Mouse (Mus musculus): ENCODE data around the gene Clasp1. TPM values are rescaled to one million over a fixed set of nuclear protein-coding genes. Genes with fewer than 3 reads are reported as not detected.
"Not testable (repeated sequence)": the region's sequence is repeated elsewhere in the genome, so short reads cannot be mapped to it uniquely, and the experiment has no call there.

Clasp1 gene
- polyA plus RNA-seq, 1 experiment from 2014 or later = 22.3 TPM

DNA sequence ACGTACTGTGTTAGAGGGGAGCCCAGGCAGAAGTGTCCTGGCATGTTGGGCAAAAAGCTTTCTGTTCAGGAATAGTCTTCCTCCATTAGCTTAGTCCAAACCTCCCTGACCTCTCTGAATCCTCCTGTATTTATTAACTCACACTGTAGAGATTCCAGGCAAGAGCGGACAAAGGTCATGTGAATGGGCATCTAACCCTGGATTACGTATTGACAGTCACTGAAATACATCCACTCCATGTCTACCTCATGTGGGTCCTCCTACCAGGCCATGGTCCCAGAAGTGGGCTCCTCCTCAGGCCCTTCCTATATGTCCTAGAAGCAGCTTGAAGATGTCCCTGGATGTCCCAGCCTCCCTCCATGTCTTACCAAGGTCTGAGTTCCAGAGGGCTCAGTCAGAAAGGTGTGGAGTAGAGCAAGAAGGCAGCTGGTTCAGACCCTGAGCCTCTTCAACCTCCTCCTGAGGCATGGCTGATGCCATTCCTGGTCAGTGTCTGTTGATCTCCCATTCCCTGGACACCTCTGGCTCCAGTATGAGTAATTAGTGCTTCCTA, 224.8 kb downstream of the Clasp1 start:
- 0 out of 2 replicates have a peak overlapping the region, but pooled peaks have one; percentile 37 for H3K27ac ChIP-seq

DNA sequence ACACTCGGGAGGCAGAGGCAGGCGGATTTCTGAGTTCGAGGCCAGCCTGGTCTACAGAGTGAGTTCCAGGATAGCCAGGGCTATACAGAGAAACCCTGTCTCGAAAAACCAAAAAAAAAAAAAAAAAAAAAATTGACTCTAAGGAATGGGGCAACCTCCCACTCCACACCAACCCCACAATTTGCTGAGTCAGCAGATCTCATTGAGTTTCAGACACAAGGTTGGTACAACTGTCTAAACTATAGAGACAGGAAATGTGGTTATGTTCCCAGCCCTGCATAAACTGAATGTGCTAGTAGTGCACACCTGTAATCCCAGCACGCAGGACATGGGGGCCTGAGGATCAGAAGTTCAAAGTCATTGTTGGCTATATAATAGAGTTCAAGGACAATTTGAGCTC, 232.2 kb downstream of the Clasp1 start:
- H3K4me1 ChIP-seq = not testable (repeated sequence)

More for the DNA sequence above, 224.8 kb downstream of the Clasp1 start:
- H3K9me3 ChIP-seq (replicated peaks) = no peaks in the 10 kb centered on the region
- H3K9ac ChIP-seq = no peak overlapping the region
- 76% methylated on average over 3 of the region's 3 CpGs for WGBS (ENCODE audit: insufficient replicate concordance)
- no peaks in the 10 kb centered on the region for H3K4me1 ChIP-seq
- H3K4me2 ChIP-seq = no peak overlapping the region
- ATAC-seq = peak; percentile 68
- no peaks in the 10 kb centered on the region for H3K27me3 ChIP-seq (replicated peaks)
- peaks cover 4% of the 10 kb centered on the region for H3K36me3 ChIP-seq
- H3K4me3 ChIP-seq = no peak overlapping the region

DNA sequence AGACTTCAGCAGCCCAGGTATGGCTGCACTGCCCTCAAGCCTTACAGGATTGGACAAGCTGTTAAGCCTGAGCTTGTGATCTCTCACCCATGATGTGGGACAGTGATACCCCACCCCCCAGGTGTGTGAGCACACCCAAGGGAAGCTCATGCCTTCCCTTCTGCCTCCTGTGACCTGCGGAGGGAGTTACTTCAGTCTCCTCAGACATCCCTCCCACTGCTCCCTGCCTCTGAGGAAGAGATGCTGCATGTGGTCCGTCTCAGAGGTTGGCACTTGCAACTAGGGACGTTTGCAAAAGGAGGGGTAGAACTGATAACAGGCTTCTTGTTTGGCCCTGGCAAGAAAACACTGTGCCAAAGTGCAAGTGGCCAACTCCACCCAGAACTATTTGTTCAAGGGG, 234.0 kb downstream of the Clasp1 start:
- H3K4me1 ChIP-seq = peaks cover 5% of the 10 kb centered on the region
- no peak for ATAC-seq
- WGBS (ENCODE audit: insufficient replicate concordance) = 41% methylated on average over 3 of the region's 3 CpGs
- H3K4me3 ChIP-seq = no peak overlapping the region
- H3K27me3 ChIP-seq (replicated peaks) = peaks cover 38% of the 10 kb centered on the region
- H3K9ac ChIP-seq = no peak overlapping the region
- H3K36me3 ChIP-seq = no peaks in the 10 kb centered on the region
- H3K9me3 ChIP-seq (replicated peaks) = no peaks in the 10 kb centered on the region
- H3K4me2 ChIP-seq = no peak overlapping the region
- H3K27ac ChIP-seq = no peak overlapping the region

More for the DNA sequence above, 232.2 kb downstream of the Clasp1 start:
- H3K27me3 ChIP-seq (replicated peaks) = peaks cover 20% of the 10 kb centered on the region
- not testable (repeated sequence) for H3K9me3 ChIP-seq (replicated peaks); H3K27ac ChIP-seq; H3K4me2 ChIP-seq; H3K9ac ChIP-seq; ATAC-seq; H3K36me3 ChIP-seq; H3K4me3 ChIP-seq
- whole genome bisulfite sequencing (ENCODE audit: insufficient replicate concordance) = 62% methylated on average over 5 of the region's 5 CpGs

DNA sequence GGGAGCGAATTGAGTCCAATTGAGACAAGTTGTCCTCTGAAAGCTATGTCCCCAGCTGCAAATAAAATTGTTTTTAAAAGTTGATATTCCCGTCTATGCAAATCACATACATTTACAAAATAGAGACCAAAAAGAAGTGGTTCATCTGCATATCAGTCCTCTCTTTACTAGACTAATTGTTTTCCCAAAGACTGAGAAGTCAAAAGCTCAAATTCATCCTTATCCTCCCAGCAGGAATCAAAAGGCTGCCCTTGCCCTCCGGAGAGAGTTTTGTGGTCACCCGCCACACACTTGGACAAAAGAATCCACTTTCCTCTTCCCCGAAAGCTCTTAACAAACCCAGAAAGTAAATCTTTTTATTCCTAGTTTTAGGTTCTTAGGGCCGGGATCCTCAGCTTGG, 236.6 kb downstream of the Clasp1 start:
- ATAC-seq = no peak
- peaks cover 49% of the 10 kb centered on the region for H3K27me3 ChIP-seq (replicated peaks)
- peaks cover 9% of the 10 kb centered on the region for H3K4me1 ChIP-seq
- WGBS (ENCODE audit: insufficient replicate concordance) = 29% methylated on average over 6 of the region's 6 CpGs
- H3K36me3 ChIP-seq = no peaks in the 10 kb centered on the region
- H3K9ac ChIP-seq = no peak overlapping the region
- H3K4me3 ChIP-seq = no peak overlapping the region
- no peak overlapping the region for H3K27ac ChIP-seq
- H3K9me3 ChIP-seq (replicated peaks) = no peaks in the 10 kb centered on the region
- no peak overlapping the region for H3K4me2 ChIP-seq

DNA sequence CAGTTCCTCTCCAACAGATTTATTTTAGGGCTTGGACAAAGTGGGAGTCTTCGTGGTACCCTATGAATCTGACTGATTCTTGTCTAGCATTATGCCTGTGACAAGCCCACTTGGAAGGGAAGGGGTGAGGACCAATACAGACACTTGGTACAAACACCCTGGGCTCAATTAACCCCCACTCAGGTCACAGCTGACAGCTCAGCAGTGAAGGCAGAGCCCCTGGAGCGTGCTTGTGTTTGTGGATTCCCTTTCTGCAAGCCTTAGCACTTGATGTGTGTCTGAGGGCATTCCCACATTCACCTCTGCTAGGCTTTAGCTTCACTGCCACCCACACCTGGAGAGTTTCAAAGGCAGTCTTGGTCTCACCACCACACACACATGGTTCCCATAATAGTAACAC, 237.1 kb downstream of the Clasp1 start:
- no peak for ATAC-seq
- Histone ChIP-seq H3K27me3 (replicated peaks) (peaks cover 49% of the 10 kb centered on the region), H3K4me2 (no peak overlapping the region), H3K9me3 (replicated peaks) (no peaks in the 10 kb centered on the region), H3K36me3 (no peaks in the 10 kb centered on the region), H3K4me1 (peaks cover 9% of the 10 kb centered on the region), H3K4me3 (no peak overlapping the region), H3K9ac (no peak overlapping the region), H3K27ac (no peak overlapping the region)
- WGBS (ENCODE audit: insufficient replicate concordance) = 20% methylated on average over 2 of the region's 2 CpGs

DNA sequence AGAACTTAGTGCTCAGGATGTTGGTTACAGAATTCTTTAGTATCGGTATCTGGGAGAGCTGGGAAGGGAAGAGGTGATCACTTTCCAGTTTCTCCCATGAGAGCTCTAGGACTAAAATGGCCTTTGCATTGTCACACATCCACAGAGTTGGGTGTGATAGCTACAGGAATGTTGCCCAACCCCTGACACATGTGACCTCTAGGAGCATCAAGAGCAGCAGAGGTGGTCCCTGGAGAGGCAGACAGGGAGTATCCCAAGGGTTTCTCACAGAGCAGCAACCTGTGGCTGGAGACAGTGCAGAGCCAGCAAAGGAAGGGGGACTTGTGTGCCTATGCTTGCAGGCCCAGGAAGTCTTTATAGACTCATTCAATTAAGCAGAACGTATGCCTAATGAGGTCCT, 237.6 kb downstream of the Clasp1 start:
- no peak overlapping the region for H3K27ac ChIP-seq
- peaks cover 49% of the 10 kb centered on the region for H3K27me3 ChIP-seq (replicated peaks)
- H3K4me2 ChIP-seq = no peak overlapping the region
- no peaks in the 10 kb centered on the region for H3K9me3 ChIP-seq (replicated peaks)
- H3K4me1 ChIP-seq = peaks cover 9% of the 10 kb centered on the region
- no peaks in the 10 kb centered on the region for H3K36me3 ChIP-seq
- no peak overlapping the region for H3K4me3 ChIP-seq
- ATAC-seq = no peak
- WGBS (ENCODE audit: insufficient replicate concordance) = 71% methylated on average over 2 of the region's 2 CpGs
- H3K9ac ChIP-seq = no peak overlapping the region

DNA sequence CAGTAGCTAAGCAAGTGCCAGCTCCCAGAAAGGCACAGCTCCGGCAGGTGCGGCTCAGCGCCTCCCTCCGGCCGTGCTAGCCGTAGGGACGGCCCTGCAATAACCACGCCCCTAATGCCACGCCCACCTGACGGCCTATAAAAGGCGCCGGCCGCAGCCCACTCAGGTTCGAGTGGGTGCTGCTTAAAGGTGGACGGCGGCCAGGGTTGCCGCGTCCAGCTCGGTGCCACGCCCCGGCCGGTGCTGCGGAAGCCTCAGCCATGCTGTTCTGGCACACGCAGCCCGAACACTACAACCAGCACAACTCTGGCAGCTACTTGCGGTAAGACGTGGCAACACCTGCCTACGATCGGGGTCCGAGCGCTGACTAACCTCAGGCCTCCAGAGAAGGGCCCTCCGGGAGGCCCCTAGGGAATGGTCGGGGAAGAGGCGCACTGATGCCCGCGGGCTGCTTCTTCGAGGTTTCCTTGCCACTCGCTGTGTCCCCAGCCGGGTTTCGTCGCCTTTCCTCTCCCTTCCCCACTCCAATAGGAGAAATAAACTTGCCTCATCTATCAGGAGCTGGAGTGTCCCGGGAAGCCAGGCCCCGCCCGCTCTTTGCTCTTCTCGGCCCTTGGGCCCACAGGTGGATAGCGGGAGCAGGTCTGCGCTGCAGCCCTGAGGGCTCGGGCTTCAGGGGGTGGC, 239.1 kb downstream of the Clasp1 start, which contains the start of gene Tfcp2l1:
Gene Tfcp2l1 (plus strand): TSS at position 165 of the 684 bp plus-strand sequence.
- H3K9me3 ChIP-seq (replicated peaks) = no peaks in the 10 kb centered on the region
- H3K9ac ChIP-seq = peak within 1 kb of the TSS; percentile 15; the same call in 1 of the 2 replicates
- peaks cover 49% of the 10 kb centered on the region for H3K27me3 ChIP-seq (replicated peaks)
- peak within 1 kb of the TSS; percentile 53 for H3K4me3 ChIP-seq
- peak; percentile 83 for ATAC-seq
- no peak within 1 kb of the TSS for H3K27ac ChIP-seq
- no peaks in the 10 kb centered on the region for H3K36me3 ChIP-seq
- peak within 1 kb of the TSS; percentile 73 for H3K4me2 ChIP-seq
- 2% methylated on average over 48 of the region's 48 CpGs for WGBS (ENCODE audit: insufficient replicate concordance)
- H3K4me1 ChIP-seq = peaks cover 9% of the 10 kb centered on the region

DNA sequence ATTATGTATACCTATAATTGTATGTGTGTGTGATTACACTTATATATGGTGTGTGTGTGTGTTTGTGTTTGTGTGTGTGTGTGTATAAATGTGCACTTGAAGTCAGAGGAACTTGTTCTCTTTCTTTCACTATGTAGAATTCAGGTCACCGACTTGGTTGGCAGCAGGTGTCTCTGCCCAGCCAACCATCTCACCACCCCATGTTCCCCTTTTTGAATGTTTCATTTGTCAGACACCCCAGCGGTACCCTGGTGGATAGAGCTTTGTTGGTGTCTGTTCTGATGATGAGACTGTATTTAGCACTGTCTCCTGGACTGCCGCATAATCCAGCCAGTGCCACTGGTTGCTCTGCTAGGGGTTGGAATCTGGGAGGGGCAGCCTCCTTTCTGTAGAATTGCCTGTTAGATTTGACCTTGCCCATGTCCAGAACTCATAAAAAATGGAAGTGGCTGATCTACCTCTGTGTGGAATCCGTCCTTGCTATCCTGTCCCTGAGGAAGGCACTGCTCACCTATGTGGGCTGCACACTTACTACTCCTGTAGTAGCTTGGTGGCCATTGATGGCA, 244.6 kb downstream of the Clasp1 start:
- no peaks in the 10 kb centered on the region for H3K36me3 ChIP-seq
- no peak overlapping the region for H3K27ac ChIP-seq
- H3K27me3 ChIP-seq (replicated peaks) = peaks cover 7% of the 10 kb centered on the region
- H3K4me1 ChIP-seq = no peaks in the 10 kb centered on the region
- ATAC-seq = no peak
- H3K4me3 ChIP-seq = no peak overlapping the region
- no peak overlapping the region for H3K9ac ChIP-seq
- no peak overlapping the region for H3K4me2 ChIP-seq
- H3K9me3 ChIP-seq (replicated peaks) = no peaks in the 10 kb centered on the region
- WGBS (ENCODE audit: insufficient replicate concordance) = 50% methylated on average over 4 of the region's 4 CpGs

DNA sequence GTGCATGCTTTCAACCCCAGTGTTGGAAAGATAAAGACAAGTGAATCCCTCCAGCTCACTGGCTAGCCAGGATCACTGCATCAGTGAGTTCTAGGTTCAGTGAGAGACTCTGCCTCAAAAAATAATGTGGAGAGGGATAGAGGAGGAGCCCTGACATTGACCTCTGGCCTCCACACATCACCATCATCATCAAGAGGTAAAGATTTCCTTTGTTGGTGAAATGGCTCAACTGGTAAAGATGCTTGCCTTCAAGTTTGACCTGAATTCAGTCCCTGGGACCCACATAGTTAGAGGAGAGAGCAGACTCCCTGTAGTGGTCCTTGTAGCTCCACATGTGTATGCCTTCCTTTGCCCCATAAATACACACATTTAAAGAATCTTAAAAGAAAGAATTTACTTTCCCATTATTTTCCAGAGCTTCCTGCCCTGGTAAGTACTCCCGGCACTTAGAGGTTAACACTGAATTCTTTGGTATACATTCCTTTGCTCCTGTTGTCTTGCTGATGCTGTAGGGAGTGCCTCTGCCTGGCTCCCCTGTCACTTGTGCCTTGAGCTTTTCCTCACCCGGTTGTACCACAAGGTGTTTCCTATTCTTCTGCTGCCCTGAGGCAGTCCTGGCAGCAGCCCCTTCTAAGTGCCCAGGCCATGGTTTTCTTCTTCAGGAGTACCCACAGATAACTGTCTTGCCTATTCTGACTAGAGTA, 253.6 kb downstream of the Clasp1 start:
- Histone ChIP-seq H3K4me3 (no peak overlapping the region), H3K27me3 (replicated peaks) (no peaks in the 10 kb centered on the region), H3K4me2 (no peak overlapping the region), H3K9me3 (replicated peaks) (no peaks in the 10 kb centered on the region), H3K4me1 (no peaks in the 10 kb centered on the region), H3K9ac (no peak overlapping the region), H3K27ac (no peak overlapping the region), H3K36me3 (no peaks in the 10 kb centered on the region)
- no peak for ATAC-seq
- 51% methylated on average over 2 of the region's 2 CpGs for WGBS (ENCODE audit: insufficient replicate concordance)

DNA sequence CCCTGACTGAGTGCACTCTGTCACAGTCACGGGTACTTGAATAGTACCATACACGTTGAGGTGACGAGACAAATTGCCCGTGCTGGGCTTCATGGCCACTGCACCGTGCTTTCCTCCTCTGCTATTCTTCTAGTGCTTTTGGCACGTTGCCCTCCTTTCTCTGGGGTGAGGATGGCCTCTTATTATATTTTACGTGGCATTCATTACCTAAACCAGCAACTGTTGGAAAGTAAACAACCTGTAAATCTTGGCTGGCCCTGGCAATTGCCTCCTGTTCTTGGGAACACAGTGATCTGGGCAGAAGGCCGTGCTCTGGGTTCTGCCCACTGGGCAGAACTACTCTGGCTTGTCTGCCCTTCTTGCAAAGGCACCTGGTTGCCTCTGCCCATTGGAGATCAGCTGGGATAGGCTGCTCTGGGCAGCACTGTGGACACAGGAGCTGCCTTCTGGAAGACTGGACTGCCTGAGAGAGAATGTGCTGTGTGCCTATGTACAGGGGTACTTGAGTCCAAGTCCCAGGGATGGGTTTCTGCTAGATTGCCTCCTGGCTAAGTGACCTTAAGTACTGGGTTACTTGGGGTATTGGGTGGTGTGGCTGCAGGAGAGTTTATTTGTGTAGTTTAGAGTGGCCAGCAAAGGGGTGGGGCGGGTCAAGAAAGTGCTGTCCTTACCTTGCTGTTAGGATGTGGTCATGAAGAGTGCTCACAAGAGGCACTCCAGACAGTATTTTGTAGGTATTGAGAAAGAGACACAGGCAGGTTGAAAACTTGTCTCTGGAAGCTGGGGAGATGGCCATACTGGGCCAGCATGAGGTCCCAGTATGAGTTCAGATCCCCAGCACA, 254.5 kb downstream of the Clasp1 start:
- H3K4me3 ChIP-seq = no peak overlapping the region
- H3K9ac ChIP-seq = no peak overlapping the region
- H3K27me3 ChIP-seq (replicated peaks) = no peaks in the 10 kb centered on the region
- no peaks in the 10 kb centered on the region for H3K36me3 ChIP-seq
- no peaks in the 10 kb centered on the region for H3K4me1 ChIP-seq
- H3K27ac ChIP-seq = no peak overlapping the region
- no peak overlapping the region for H3K4me2 ChIP-seq
- H3K9me3 ChIP-seq (replicated peaks) = no peaks in the 10 kb centered on the region
- 64% methylated on average over 9 of the region's 9 CpGs for WGBS (ENCODE audit: insufficient replicate concordance)
- ATAC-seq = no peak

DNA sequence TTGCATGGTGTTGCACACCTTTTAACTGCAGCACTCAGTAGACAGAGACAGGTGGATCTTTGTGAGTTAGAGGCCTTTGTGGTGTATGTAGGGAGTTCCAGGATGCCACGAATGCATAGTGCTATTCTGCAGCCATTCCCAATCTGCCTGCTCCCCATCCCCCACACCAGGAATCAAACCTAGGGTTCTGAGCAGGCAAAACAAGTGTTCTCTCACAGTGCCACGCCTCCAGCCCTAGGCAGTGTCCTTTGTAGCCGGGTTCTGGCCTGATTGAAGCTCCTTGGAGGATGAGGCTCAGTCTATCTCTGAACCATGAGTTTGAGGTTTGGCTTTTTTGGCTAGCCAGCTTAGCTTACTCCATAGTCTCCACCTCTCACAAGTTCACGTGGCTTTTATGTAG, 256.8 kb downstream of the Clasp1 start:
- WGBS (ENCODE audit: insufficient replicate concordance) = 41% methylated on average over 4 of the region's 4 CpGs
- Histone ChIP-seq H3K27me3 (replicated peaks) (no peaks in the 10 kb centered on the region), H3K36me3 (no peaks in the 10 kb centered on the region), H3K9ac (no peak overlapping the region), H3K4me3 (no peak overlapping the region), H3K27ac (no peak overlapping the region), H3K4me2 (no peak overlapping the region), H3K9me3 (replicated peaks) (no peaks in the 10 kb centered on the region), H3K4me1 (no peaks in the 10 kb centered on the region)
- no peak for ATAC-seq
